Mouse (Mus musculus) kidney, adult 2 months (tissue): ENCODE measurements at regions not wholly inside any gene's neighbourhood (a gene's known extent, or its start where the extent isn't known, plus 50 kb on each side); places are given as distances from the start of the nearest gene placed in this dataset.

Experiments used
- DNase-seq: peaks from one replicate; pipeline ENCODE4 v3.0.0; 2021
- H3K27ac ChIP-seq: fragments of 200-500 bp; 2 replicates; pipeline ENCODE4 v1.5.1; 2012; ENCODE audit warnings: low read depth, low read length, control low read depth, inconsistent platforms; ENCODE audit not compliant: insufficient read depth
- H3K27me3 ChIP-seq: fragments of 200-500 bp; replicated peaks from 2 replicates; pipeline ENCODE4 v1.6.1; 2012; ENCODE audit warnings: mild to moderate bottlenecking, moderate library complexity, low read length, inconsistent platforms; ENCODE audit not compliant: control insufficient read depth, insufficient read depth
- H3K36me3 ChIP-seq: fragments of 200-500 bp; 2 replicates; pipeline ENCODE4 v1.6.1; 2012; ENCODE audit warnings: mild to moderate bottlenecking, moderate library complexity, low read length, inconsistent platforms; ENCODE audit not compliant: control insufficient read depth, insufficient read depth
- H3K4me1 ChIP-seq: fragments of 200-500 bp; 2 replicates; pipeline ENCODE4 v1.6.1; 2011; ENCODE audit warnings: low read length; ENCODE audit not compliant: control insufficient read depth, insufficient read depth
- H3K4me3 ChIP-seq: fragments of 200-500 bp; 2 replicates; pipeline ENCODE4 v1.5.1; 2011; ENCODE audit warnings: mild to moderate bottlenecking, low read depth, low read length, control low read depth; ENCODE audit not compliant: insufficient read depth
- CTCF ChIP-seq: fragments of 200-500 bp; conservative IDR thresholded peaks from 2 replicates; pipeline ENCODE4 v1.5.1; 2011; ENCODE audit warnings: low read depth, mild to moderate bottlenecking, control low read depth, low read length, moderate library complexity, mixed read lengths; ENCODE audit not compliant: insufficient read depth, insufficient read length
- POLR2A ChIP-seq: fragments of 200-500 bp; IDR thresholded peaks from one replicate; pipeline ENCODE4 v1.6.1; 2011; ENCODE audit warnings: low read depth, low read length, control low read depth
- WGBS: fragments of 180-500 bp; shearing (Covaris S2); methylation state at CpG from one replicate; pipeline ENCODE4 v1.1.7; 2018; 5-methylcytosine and 5-hydroxymethylcytosine counted together

DNA sequence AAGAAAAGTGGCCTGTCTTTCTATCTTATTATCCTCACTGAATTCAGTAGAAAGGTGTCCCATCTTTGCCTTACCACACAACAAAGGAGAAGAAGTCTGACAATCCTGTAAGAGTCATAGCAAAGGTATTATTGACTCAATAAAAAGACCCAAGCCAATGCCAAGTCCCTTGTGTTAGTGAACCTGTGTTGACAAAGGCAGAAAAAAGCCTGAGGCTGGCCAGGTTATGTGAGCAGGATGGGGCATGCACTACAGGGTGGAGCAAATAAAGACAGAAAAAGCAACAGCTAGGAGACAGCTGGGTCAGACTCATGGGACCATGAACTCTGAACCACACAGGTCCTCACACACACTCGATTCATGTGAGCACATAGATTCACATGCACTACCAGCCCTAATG is 59.7 kb upstream of the Hpf1 start:
- Histone ChIP-seq H3K36me3 (no peaks in the 10 kb centered on the region), H3K4me1 (no peaks in the 10 kb centered on the region), H3K27me3 (no peaks in the 10 kb centered on the region), H3K27ac (no peak overlapping the region), H3K4me3 (no peak overlapping the region)
- DNase-seq = no peak
- WGBS = 63% methylated on average over 1 of the region's 1 CpGs
- TF ChIP-seq POLR2A (no peak), CTCF (no peak)

DNA sequence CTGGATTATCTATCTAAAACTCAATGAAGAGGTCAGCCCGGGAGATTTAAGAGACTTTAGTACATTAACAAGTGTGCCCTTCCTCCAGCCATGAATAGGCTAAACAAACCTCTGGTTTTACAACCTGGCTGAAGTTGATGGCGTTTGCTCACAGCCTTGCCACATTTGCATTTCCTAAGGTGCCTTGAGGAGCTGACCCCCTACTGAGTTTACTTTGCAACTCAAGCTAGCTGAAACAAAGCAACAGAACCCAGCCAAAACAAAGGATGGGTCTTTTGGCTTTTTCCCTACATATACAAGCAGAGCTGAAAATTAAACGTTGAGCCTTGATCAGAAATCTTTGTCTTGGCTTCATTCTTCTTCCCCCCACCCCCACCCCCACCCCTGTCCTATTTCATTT is 51.7 kb upstream of the Hpf1 start:
- Histone ChIP-seq H3K36me3 (no peaks in the 10 kb centered on the region), H3K4me3 (no peak overlapping the region), H3K4me1 (no peaks in the 10 kb centered on the region), H3K27ac (no peak overlapping the region), H3K27me3 (no peaks in the 10 kb centered on the region)
- TF ChIP-seq CTCF = no peak
- TF ChIP-seq POLR2A = no peak
- WGBS = 13% methylated on average over 3 of the region's 3 CpGs
- DNase-seq = no peak
